Mouse (Mus musculus) erythroblast, adult 5-6 weeks (primary cell): ENCODE measurements around the gene Rara. TPM values are rescaled to one million over a fixed set of nuclear protein-coding genes. Genes with fewer than 3 reads are reported as not detected.

Source experiments
- total RNA-seq, 2 experiments: library from RNA; stranded (forward) in 1 of 2; stranded (reverse) in 1 of 2; fragments of 150-400 nt in 1 of 2; fragments of 200-764, 138-1000 nt in 1 of 2; gene quantifications; 2 replicates each; pipeline versions ENCODE4 v1.2.3 to v1.2.4; 2015 to 2017; ENCODE audit warnings: low replicate concordance in 2 of 2

The Rara gene
- total RNA-seq, 2 experiments from 2014 or later: 2.8 to 13.1 TPM

Other genes with a start within 250 kb of the Rara start
- gene Psmd3, start 245.3 kb upstream of the Rara start, total RNA-seq (2015; ENCODE audit: low replicate concordance): 10.2 and 14.2 TPM in 2 replicates
- 15.4 and 26.9 TPM in 2 replicates for gene Psmd3, start 245.3 kb upstream of the Rara start, total RNA-seq (2017; ENCODE audit: low replicate concordance)
- not detected in 2 replicates for gene Csf3, start 226.6 kb upstream of the Rara start, total RNA-seq (2015; ENCODE audit: low replicate concordance)
- not detected in 2 replicates for gene Csf3, start 226.6 kb upstream of the Rara start, total RNA-seq (2017; ENCODE audit: low replicate concordance)
- gene Med24, start 198.4 kb upstream of the Rara start, total RNA-seq (2015; ENCODE audit: low replicate concordance): 8.8 and 17.3 TPM in 2 replicates
- 10.3 and 17.6 TPM in 2 replicates for gene Med24, start 198.4 kb upstream of the Rara start, total RNA-seq (2017; ENCODE audit: low replicate concordance)
- 1.9 and 5.0 TPM in 2 replicates for gene Thra, start 187.2 kb upstream of the Rara start, total RNA-seq (2015; ENCODE audit: low replicate concordance)
- 4.3 and 8.1 TPM in 2 replicates for gene Thra, start 187.2 kb upstream of the Rara start, total RNA-seq (2017; ENCODE audit: low replicate concordance)
- not detected in 2 replicates for gene Nr1d1, start 152.5 kb upstream of the Rara start, total RNA-seq (2015; ENCODE audit: low replicate concordance)
- gene Nr1d1, start 152.5 kb upstream of the Rara start, total RNA-seq (2017; ENCODE audit: low replicate concordance): 0.26 and 0.42 TPM in 2 replicates
- 30.3 and 42.7 TPM in 2 replicates for gene Msl1, start 132.3 kb upstream of the Rara start, total RNA-seq (2015; ENCODE audit: low replicate concordance)
- gene Msl1, start 132.3 kb upstream of the Rara start, total RNA-seq (2017; ENCODE audit: low replicate concordance): 26.1 and 26.3 TPM in 2 replicates
- 20.0 and 23.6 TPM in 2 replicates for gene Casc3, start 122.9 kb upstream of the Rara start, total RNA-seq (2015; ENCODE audit: low replicate concordance)
- gene Casc3, start 122.9 kb upstream of the Rara start, total RNA-seq (2017; ENCODE audit: low replicate concordance): 15.7 and 26.5 TPM in 2 replicates
- not detected in 2 replicates for gene Rapgefl1, start 91.0 kb upstream of the Rara start, total RNA-seq (2015; ENCODE audit: low replicate concordance)
- 0.42 TPM in 1 of 2 replicates, not detected in the other for gene Rapgefl1, start 91.0 kb upstream of the Rara start, total RNA-seq (2017; ENCODE audit: low replicate concordance)
- 9.4 and 21.7 TPM in 2 replicates for gene Wipf2, start 64.2 kb upstream of the Rara start, total RNA-seq (2015; ENCODE audit: low replicate concordance)
- gene Wipf2, start 64.2 kb upstream of the Rara start, total RNA-seq (2017; ENCODE audit: low replicate concordance): 6.4 and 8.2 TPM in 2 replicates
- 20.0 and 20.1 TPM in 2 replicates for gene Cdc6, start 20.0 kb upstream of the Rara start, total RNA-seq (2015; ENCODE audit: low replicate concordance)
- 46.7 and 54.2 TPM in 2 replicates for gene Cdc6, start 20.0 kb upstream of the Rara start, total RNA-seq (2017; ENCODE audit: low replicate concordance)
- gene Gjd3, start 55.2 kb downstream of the Rara start, total RNA-seq (2015; ENCODE audit: low replicate concordance): not detected in 2 replicates
- not detected in 2 replicates for gene Gjd3, start 55.2 kb downstream of the Rara start, total RNA-seq (2017; ENCODE audit: low replicate concordance)
- 132 and 152 TPM in 2 replicates for gene Top2a, start 96.4 kb downstream of the Rara start, total RNA-seq (2015; ENCODE audit: low replicate concordance)
- gene Top2a, start 96.4 kb downstream of the Rara start, total RNA-seq (2017; ENCODE audit: low replicate concordance): 334 and 394 TPM in 2 replicates
- gene Igfbp4, start 113.4 kb downstream of the Rara start, total RNA-seq (2015; ENCODE audit: low replicate concordance): 10.8 and 29.7 TPM in 2 replicates
- 26.1 and 41.5 TPM in 2 replicates for gene Igfbp4, start 113.4 kb downstream of the Rara start, total RNA-seq (2017; ENCODE audit: low replicate concordance)
- gene Tns4, start 161.5 kb downstream of the Rara start, total RNA-seq (2015; ENCODE audit: low replicate concordance): 0.77 TPM in 1 of 2 replicates, not detected in the other
- gene Tns4, start 161.5 kb downstream of the Rara start, total RNA-seq (2017; ENCODE audit: low replicate concordance): 0.42 TPM in 1 of 2 replicates, not detected in the other
- gene Ccr7, start 227.3 kb downstream of the Rara start, total RNA-seq (2015; ENCODE audit: low replicate concordance): 1.0 and 2.9 TPM in 2 replicates
- gene Ccr7, start 227.3 kb downstream of the Rara start, total RNA-seq (2017; ENCODE audit: low replicate concordance): 0.60 and 0.98 TPM in 2 replicates